Mouse (Mus musculus): ENCODE data around the gene Trpv2.

- no peak for TF ChIP-seq CTCF (conservative IDR thresholded peaks at IDR 0.05; ENCODE audit: insufficient read depth, insufficient read length, low read depth, low read length)
- no peak for TF ChIP-seq POLR2A (IDR thresholded peaks at IDR 0.05; ENCODE audit: low read depth, low read length)
Observed at GRCm38 (mm10) chr11:62550227-62550685, 24.0 kb upstream of the Trpv2 start.
